Mouse (Mus musculus): ENCODE results near the gene Gm20662.

Gene Gm20662

DNA sequence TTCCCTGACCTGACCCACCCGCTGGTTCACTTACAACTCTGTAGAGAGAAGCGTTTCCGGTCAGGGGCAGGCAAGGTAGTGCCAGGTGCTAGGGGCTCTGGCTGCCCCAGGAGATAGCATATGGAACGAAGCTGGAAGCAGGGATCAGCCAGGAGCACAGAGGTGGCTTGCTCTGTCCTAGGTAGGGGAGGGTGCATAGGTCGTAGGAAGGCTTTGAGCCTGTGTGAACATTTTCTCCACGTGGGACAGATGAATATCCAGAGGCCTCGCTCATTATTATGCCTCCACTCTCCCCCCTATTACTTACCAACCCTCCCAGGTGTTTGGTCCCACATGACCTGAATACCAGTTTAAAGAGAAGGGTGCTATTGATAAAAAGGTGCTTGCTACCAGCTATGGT, 56.3 kb downstream of the Gm20662 start:
- POLR2A ChIA-PET, result interaction anchor here in 3 of 4 experiments (0.5 to 4.7 kb wide), 58 partner anchors 7 to 470 kb away, joined by 3 to 43 read pairs (median 4); partner anchors contain the start of genes Ip6k1 (in 3 of the 3), Dag1 (in 2 of the 3), Mst1r (in 2 of the 3) and Apeh (in 1 of the 3)

DNA sequence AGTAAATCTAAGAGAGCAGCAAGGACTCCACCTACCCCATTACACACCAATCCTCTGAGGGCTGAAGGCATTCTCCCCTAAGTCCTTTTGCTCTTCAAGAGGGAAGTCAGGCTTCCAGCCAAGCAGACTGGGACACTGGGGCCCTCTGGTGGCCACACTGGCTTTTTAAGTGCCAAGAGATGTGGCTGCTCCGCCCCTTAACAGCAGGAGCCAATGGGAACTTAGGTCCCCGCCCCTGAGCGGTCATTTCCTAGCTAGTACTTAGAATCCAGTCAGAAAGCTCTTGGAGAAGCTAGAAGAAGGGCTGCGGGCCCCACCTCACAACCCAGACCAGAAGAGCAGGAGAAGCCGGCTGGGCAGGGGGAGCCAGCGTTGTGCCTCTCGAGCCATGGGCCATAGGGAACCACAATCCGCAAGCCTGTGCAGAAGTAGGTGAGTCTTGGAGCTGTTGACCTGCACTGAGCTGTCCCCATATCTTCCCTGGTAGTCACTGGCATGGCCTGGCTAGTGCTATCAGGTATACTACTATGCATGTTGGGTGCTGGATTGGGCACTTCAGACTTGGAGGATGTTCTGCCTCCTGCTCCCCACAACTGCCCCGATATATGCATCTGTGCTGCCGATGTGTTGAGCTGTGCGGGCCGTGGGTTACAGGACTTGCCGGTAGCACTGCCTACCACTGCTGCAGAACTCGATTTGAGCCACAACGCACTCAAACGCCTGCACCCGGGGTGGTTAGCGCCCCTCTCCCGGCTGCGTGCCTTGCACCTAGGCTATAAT, 56.9 kb downstream of the Gm20662 start, which contains the start of gene Amigo3:
TSS of gene Amigo3 (plus strand) at position 275 of the 780 bp plus-strand sequence.
- POLR2A ChIA-PET, result interaction anchor here (0.5 to 4.7 kb wide), 92 partner anchors 8 to 469 kb away, joined by 3 to 43 read pairs (median 4); partner anchors contain the start of genes Apeh (in 3 of the 4), Inka1 (in 3 of the 4), Ip6k1 (in 3 of the 4) and Dag1 (in 2 of the 4)
- CTCF ChIA-PET, result interaction anchor here (0.5 to 7.1 kb wide), 76 partner anchors 8 to 499 kb away, joined by 3 to 139 read pairs (median 4); partner anchors contain the start of genes Apeh (in 2 of the 4), Mst1r (in 2 of the 4), Amt (in 1 of the 4) and Cdhr4 (in 1 of the 4)

More for the DNA sequence above, 56.3 kb downstream of the Gm20662 start:
- CTCF ChIA-PET, result interaction anchor here (0.6 to 7.1 kb wide), 40 partner anchors 7 to 440 kb away, joined by 3 to 139 read pairs (median 6); partner anchors contain the start of genes Apeh (in 2 of the 4), Mst1r (in 2 of the 4), Cdhr4 (in 1 of the 4) and Dag1 (in 1 of the 4)

DNA sequence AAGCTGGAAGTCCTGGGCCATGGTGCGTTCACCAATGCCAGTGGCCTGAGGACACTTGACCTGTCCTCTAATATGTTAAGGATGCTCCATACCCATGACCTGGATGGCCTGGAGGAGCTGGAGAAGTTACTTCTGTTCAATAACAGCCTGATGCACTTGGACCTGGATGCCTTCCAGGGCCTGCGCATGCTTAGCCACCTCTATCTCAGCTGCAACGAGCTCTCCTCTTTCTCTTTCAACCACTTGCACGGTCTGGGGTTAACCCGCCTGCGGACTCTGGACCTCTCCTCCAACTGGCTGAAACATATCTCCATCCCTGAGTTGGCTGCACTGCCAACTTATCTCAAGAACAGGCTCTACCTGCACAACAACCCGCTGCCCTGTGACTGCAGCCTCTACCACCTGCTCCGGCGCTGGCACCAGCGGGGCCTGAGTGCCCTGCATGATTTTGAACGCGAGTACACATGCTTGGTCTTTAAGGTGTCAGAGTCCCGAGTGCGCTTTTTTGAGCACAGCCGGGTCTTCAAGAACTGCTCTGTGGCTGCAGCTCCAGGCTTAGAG, 57.6 kb downstream of the Gm20662 start:
- POLR2A ChIA-PET, result interaction anchor here (0.5 to 4.7 kb wide), 72 partner anchors 9 to 466 kb away, joined by 3 to 43 read pairs (median 4); partner anchors contain the start of genes Apeh (in 3 of the 4), Inka1 (in 3 of the 4), Ip6k1 (in 3 of the 4) and Mst1r (in 2 of the 4)
- CTCF ChIA-PET, result interaction anchor here (0.6 to 7.1 kb wide), 54 partner anchors 9 to 499 kb away, joined by 3 to 139 read pairs (median 5); partner anchors contain the start of genes Apeh (in 2 of the 4), Mst1r (in 2 of the 4), Gnat1 (in 1 of the 4) and Inka1 (in 1 of the 4)

DNA sequence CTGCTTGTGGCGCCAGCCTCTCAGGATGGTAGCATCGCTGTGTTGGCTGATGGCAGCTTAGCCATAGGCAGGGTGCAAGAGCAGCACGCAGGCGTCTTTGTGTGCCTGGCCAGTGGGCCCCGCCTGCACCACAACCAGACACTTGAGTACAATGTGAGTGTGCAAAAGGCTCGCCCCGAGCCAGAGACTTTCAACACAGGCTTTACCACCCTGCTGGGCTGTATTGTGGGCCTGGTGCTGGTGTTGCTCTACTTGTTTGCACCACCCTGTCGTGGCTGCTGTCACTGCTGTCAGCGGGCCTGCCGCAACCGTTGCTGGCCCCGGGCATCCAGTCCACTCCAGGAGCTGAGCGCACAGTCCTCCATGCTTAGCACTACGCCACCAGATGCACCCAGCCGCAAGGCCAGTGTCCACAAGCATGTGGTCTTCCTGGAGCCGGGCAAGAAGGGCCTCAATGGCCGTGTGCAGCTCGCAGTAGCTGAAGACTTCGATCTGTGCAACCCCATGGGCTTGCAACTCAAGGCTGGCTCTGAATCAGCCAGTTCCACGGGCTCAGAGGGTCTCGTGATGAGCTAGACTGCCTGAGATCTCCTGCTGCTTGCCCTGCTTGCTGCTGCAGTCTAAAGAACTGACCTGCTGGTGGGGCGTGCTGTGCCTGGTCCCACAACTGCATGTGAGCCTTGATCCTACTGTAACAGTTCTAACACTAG, 58.3 kb downstream of the Gm20662 start:
- CTCF ChIA-PET, result interaction anchor here (0.6 to 7.1 kb wide), 25 partner anchors 9 to 153 kb away, joined by 3 to 139 read pairs (median 6); partner anchors contain the start of gene Mst1r (in 1 of the 4)
- POLR2A ChIA-PET, result interaction anchor here in 3 of 4 experiments (0.5 to 4.7 kb wide), 35 partner anchors 9 to 356 kb away, joined by 3 to 43 read pairs (median 5); partner anchors contain the start of genes Apeh (in 3 of the 3), Ip6k1 (in 2 of the 3), Inka1 (in 1 of the 3) and Mon1a (in 1 of the 3)

DNA sequence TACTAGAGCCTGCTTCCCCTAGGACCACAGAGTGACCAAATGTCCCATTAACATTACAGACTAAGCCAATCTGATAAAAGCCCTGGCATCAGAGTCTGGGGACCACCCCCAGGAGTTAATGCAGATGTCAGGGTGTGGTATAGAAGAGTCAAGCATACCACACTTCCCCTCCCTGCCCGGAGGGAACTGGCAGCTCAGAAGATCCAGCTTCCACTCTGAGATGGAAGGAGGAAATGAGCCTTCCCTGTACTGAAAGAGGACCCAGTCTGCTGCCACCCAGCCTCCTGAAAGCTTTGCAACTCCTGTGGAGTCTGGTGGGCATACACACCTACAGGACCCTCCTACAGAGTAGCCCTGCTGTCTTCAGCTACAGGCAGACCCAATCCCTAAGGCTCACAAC, 58.9 kb downstream of the Gm20662 start:
- POLR2A ChIA-PET, result interaction anchor here in 3 of 4 experiments (0.6 to 4.7 kb wide), 18 partner anchors 8 to 356 kb away, joined by 3 to 43 read pairs (median 5); partner anchors contain the start of genes Mst1r (in 1 of the 3) and Rbm6 (in 1 of the 3)
- CTCF ChIA-PET, result interaction anchor here (0.5 to 7.1 kb wide), 15 partner anchors 8 to 301 kb away, joined by 3 to 139 read pairs (median 6); partner anchors contain the start of gene Mst1r (in 1 of the 4)

DNA sequence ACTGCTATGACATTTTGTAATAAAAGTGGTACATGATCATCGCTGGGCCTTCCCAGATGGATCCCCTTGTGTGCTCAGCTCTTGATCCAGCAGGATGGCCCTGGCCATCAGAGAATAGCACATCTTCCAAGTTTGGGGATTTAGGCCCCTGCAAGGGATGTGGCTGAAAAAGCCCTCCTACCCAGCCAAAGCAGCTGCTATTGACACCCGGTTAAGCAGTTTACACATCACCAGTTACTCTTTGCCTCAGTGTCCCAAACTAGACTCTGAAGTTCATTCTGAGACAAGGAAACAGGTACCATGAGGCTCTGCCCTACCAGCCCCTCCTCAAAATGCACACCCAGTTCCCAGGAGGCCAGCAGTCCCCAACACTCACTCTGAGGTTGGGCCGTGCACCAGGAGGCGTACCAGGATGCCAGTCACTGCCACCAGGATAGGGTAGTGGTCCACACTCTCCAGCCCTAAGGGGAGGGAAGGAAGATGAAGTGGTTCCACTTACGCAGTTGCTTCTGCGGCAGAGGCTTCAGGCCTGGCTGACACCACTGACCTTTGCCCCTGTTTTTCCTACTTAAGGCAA, 59.6 kb downstream of the Gm20662 start:
- CTCF ChIA-PET, result interaction anchor here (0.5 to 7.1 kb wide), 14 partner anchors 9 to 397 kb away, joined by 3 to 139 read pairs (median 6); partner anchors contain the start of gene Mst1r (in 1 of the 4)
- POLR2A ChIA-PET, result interaction anchor here in 2 of 4 experiments (0.8 to 4.7 kb wide), 12 partner anchors 10 to 157 kb away, joined by 3 to 43 read pairs (median 6); partner anchors contain the start of gene Mst1r (in 1 of the 2)

DNA sequence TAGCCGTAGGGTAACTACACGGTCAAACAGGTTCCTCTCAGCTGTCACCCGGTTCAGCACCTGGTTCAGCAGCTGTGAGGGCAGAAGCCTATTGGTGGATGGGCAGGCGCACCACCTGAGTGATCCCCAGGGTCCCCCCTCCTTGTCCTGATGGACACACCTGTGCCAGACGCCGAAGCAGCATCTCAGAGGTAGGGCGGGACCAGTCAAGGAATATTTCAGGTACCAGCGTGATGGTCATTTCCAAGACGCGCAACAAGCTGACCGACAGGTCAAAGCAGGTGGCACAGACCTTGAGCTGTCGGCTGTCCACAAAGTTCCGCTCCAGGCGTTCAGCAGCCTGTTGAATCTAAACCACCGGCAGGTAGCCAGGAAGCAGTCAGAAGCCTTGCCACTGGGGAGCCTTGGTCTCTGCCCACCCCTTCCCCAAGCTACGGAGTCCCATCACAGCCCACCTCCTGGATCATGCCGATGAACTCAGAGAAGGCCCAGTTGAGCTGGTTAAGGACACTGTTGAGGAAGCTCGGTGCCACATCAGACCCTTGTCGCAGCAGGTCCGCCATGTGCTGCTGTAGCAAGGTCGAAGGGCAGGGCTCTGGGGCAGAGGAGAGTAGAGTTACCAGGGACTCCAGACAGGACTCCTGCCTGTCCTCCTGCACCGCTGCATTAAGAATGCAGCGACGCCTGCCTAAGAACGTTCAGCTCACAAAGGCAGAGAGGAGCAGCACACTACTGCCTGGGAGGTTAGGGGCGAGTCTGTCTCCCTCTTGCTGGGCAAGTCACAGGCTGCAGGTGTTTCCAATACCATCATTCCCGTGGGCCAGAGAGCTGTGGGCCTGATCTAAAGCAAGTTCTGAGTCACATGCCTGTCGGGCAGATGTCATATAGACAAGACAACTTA, 60.5 kb downstream of the Gm20662 start:
- ChIA-PET POLR2A (interaction anchor here in 2 of 4 experiments (0.8 to 4.7 kb wide), 15 partner anchors 8 to 184 kb away, joined by 3 to 43 read pairs (median 4); partner anchors contain the start of genes Gmppb (in 1 of the 2), Mst1 (in 1 of the 2), Mst1r (in 1 of the 2) and Rbm6 (in 1 of the 2)), CTCF (interaction anchor here (0.5 to 7.1 kb wide), 16 partner anchors 10 to 551 kb away, joined by 3 to 139 read pairs (median 3); partner anchors contain the start of gene Mst1r (in 1 of the 4))

DNA sequence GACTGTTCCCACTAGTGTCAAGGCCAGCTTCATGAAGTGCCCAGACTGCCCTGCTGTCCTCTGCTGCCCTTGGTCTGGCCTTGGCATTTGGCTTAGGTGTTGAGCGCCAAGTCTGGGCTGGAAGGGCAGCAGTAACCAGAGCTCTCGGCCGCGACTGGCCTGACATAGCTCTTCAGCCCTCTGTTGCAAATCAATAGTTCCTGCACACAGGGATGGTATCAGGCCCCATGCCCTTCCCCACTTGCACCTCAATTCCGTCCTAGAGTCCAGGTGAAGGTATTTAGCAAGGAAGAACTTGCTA, 61.1 kb downstream of the Gm20662 start:
- POLR2A ChIA-PET, result interaction anchor here in 2 of 4 experiments (0.9 to 2.7 kb wide), 10 partner anchors 9 to 184 kb away, joined by 3 to 11 read pairs (median 4); partner anchors contain the start of genes Gmppb (in 1 of the 2), Mst1 (in 1 of the 2) and Rbm6 (in 1 of the 2)
- CTCF ChIA-PET, result interaction anchor here (0.5 to 7.1 kb wide), 13 partner anchors 10 to 551 kb away, joined by 3 to 139 read pairs (median 4); partner anchors contain the start of gene Mst1r (in 1 of the 4)

DNA sequence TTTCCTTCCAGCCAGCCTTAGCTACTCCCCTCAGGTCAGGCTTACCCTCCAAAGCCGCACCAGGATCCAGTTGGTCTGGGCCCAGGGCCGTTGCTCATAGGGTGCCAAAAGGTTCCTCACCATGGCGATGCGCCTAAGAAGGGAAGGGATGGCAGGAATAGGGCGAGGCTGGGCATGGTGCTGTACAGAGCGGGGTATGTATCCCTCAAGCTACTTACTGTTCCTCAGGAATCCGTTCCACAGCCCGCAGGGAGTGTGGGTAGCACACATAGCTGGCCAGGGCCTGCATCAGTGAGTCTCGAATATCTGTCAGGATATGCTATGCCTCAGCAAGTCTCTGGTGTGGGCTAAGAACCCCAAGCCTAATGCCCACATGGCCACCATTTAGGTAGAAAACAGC, 62.1 kb downstream of the Gm20662 start:
- CTCF ChIA-PET, result interaction anchor here in 3 of 4 experiments (0.5 to 3.7 kb wide), 8 partner anchors 9 to 154 kb away, joined by 3 to 19 read pairs (median 6); no protein-coding TSS in a partner anchor
- POLR2A ChIA-PET, result interaction anchor here in 2 of 4 experiments (1.0 to 2.7 kb wide), 6 partner anchors 9 to 156 kb away, joined by 3 to 11 read pairs (median 5); partner anchors contain the start of gene Gmppb (in 1 of the 2)

DNA sequence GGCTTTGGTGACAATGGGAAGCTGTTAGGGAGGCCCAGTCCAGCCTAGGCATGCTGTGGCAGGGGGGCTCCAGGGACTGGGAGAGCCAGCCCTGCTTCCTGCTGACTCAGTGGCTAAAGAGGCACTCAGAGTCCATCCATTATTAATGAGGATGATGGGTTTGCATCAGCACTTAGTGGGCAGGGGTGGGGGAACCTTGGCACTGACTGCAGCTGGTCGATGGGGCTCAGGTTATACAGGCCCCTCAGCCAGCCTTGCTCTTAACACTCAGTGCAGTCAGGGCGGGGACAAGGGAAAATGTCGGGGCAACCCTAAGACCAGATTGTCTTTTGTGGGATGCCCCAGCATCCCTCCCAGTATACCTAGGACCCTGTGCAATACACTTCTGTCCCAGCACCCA, 66.0 kb downstream of the Gm20662 start:
- POLR2A ChIA-PET, result interaction anchor here in 2 of 4 experiments (1.0 to 2.6 kb wide), 2 partner anchors 9 kb away, joined by 3 to 11 read pairs; partner anchors contain the start of gene Amigo3 (in 2 of the 2)
- CTCF ChIA-PET, result interaction anchor here in 2 of 4 experiments (0.7 to 8.6 kb wide), 7 partner anchors 9 to 417 kb away, joined by 3 to 101 read pairs (median 6); partner anchors contain the start of genes Mst1r (in 2 of the 2), Amigo3 (in 1 of the 2) and Apeh (in 1 of the 2)

DNA sequence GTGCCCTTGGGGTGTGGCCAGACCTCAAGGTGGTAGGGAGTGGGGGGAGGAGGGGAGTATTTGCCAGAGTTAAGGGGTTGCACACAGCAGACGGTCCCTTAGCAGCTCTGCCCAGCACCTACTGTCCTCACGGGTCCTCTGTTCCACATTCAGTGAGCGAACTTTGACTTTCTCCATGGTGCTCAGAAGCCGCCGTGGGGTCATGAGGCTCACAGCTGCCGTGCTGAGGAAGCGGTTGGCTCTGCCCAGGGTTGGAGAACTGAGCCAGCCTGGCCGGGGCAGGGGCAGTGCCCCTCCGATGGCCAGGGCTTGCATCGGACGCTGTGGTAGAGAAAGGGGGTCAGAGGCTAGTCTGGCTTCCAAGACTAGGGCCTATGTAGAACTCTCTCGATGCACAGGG, 67.2 kb downstream of the Gm20662 start:
- CTCF ChIA-PET, result interaction anchor here (0.6 to 8.6 kb wide), 9 partner anchors 10 to 162 kb away, joined by 3 to 101 read pairs (median 9); partner anchors contain the start of genes Amigo3 (in 3 of the 4), Gmppb (in 1 of the 4) and Mst1r (in 1 of the 4)

DNA sequence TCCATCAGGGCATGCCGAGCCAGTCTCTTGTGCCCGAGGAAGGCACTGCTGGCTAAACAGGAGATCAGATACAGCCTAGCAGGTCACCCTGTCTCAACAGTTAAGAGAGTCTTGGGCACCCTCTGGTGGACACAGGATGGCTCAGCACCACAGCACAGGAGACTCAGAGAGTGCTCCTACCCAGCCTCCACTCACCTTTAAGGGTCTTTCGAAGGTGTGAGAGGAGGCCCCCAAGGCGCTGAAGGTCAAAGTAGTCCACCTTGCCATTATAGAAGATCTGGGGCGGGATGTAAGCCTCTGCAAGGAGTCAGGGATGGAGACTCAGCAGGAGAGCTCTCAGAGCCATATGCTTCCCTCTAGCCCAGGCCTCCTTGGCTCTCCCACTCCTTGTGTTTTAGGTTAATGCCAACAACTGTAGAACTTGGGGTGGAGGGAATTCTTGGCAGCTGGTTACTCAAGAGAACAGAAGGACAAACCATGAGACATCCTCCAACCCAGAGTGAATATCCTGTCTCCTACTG, 69.4 kb downstream of the Gm20662 start:
- ChIA-PET CTCF (interaction anchor here (0.6 to 8.6 kb wide), 17 partner anchors 12 to 420 kb away, joined by 3 to 101 read pairs (median 3); partner anchors contain the start of genes Amigo3 (in 2 of the 4), Mst1r (in 2 of the 4), Apeh (in 1 of the 4) and Gmppb (in 1 of the 4)), POLR2A (interaction anchor here in 2 of 4 experiments (1.2 to 3.3 kb wide), 5 partner anchors 9 to 161 kb away, joined by 4 to 15 read pairs (median 9); partner anchors contain the start of gene Amigo3 (in 2 of the 2))

More for the DNA sequence above, 67.2 kb downstream of the Gm20662 start:
- POLR2A ChIA-PET, result interaction anchor here in 3 of 4 experiments (0.9 to 2.6 kb wide), 7 partner anchors 9 to 176 kb away, joined by 3 to 11 read pairs (median 5); partner anchors contain the start of genes Amigo3 (in 2 of the 3), Gmppb (in 1 of the 3) and Mon1a (in 1 of the 3)

DNA sequence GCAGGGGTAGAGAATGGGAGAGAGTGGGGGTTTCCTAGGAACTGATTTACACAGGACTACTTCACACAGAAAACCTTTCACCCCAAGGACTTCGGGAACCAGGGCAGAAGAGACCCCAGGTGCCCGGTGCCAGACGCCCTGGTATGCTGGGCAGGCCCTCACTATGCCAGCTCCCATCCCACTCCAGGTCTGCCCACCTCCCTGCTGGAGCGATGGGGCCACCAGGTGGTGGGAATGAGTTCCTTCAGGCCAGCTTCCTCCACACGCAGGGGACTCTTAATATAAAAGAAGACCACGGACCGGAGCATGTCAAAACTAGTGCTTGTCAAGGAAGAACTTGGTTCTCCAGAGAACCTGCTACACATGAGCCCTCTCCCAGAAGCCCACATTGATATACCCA, 71.0 kb downstream of the Gm20662 start:
- ChIA-PET POLR2A (interaction anchor here in 3 of 4 experiments (0.5 to 3.3 kb wide), 18 partner anchors 11 to 321 kb away, joined by 3 to 15 read pairs (median 4); partner anchors contain the start of genes Amigo3 (in 2 of the 3), Apeh (in 1 of the 3), Ip6k1 (in 1 of the 3) and Mst1 (in 1 of the 3)), CTCF (interaction anchor here (0.6 to 8.6 kb wide), 72 partner anchors 8 to 441 kb away, joined by 3 to 101 read pairs (median 5); partner anchors contain the start of genes Mst1r (in 3 of the 4), Apeh (in 2 of the 4), Mon1a (in 2 of the 4) and Rbm6 (in 2 of the 4))

DNA sequence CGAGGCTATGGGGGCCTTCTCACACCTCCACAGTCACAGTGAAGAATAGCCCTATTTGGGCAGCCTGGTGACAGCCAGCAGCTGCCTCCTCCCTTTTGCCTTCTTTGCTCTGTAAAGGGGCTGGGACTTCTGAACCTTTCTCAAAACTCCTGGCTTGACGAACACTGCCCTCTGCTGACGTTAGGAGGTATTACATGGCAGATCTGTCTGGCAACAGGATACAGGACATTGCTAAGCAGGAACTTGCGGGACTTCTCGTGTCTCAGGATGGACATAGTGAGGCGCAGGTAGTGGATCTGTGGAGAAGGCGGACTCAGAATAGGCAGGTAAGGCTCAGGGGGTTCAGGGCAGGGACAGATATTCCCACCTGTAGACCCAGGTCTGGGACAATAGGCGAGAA, 71.8 kb downstream of the Gm20662 start:
- ChIA-PET POLR2A (interaction anchor here in 3 of 4 experiments (1.2 to 3.3 kb wide), 13 partner anchors 10 to 167 kb away, joined by 3 to 15 read pairs (median 6); partner anchors contain the start of genes Amigo3 (in 2 of the 3), Apeh (in 1 of the 3), Ip6k1 (in 1 of the 3) and Mst1 (in 1 of the 3)), CTCF (interaction anchor here (0.6 to 8.6 kb wide), 64 partner anchors 8 to 423 kb away, joined by 3 to 101 read pairs (median 5); partner anchors contain the start of genes Mst1r (in 3 of the 4), Apeh (in 2 of the 4), Mon1a (in 2 of the 4) and Rbm6 (in 2 of the 4))

All from embryonic stem cell, embryonic (primary cell).